Mouse (Mus musculus): ENCODE data around the gene Mog.

GRCm38 (mm10) chr17:36992336-36993104 lies 30.7 kb downstream of the Mog start:
- TF ChIP-seq TCF12 (IDR thresholded peaks at IDR 0.05; ENCODE audit: insufficient read depth, poor library complexity, severe bottlenecking) (no peak), MAX (IDR thresholded peaks at IDR 0.05; ENCODE audit: low read depth) (no peak), E2F4 (IDR thresholded peaks at IDR 0.05; ENCODE audit: insufficient read depth) (no peak), POLR2AphosphoS2 (IDR thresholded peaks at IDR 0.05; ENCODE audit: insufficient read length, low read depth) (no peak), POLR2A (IDR thresholded peaks at IDR 0.05; ENCODE audit: insufficient read length, low read depth) (no peak), MYOG (IDR thresholded peaks at IDR 0.05; ENCODE audit: control insufficient read depth in 1 of 3, insufficient read depth in 1 of 3, insufficient read length in 2 of 3, low read depth in 2 of 3) (no peak), USF1 (IDR thresholded peaks at IDR 0.05; ENCODE audit: low read depth) (no peak), MYOD1 (IDR thresholded peaks at IDR 0.05; ENCODE audit: control insufficient read depth in 1 of 3, insufficient read length in 2 of 3, low read depth in 2 of 3) (no peak), SRF (IDR thresholded peaks at IDR 0.05; ENCODE audit: control insufficient read depth, insufficient read length, low read depth) (no peak), TCF3 (IDR thresholded peaks at IDR 0.05; ENCODE audit: insufficient read length, low read depth) (no peak), CEBPB (IDR thresholded peaks at IDR 0.05; ENCODE audit: insufficient read depth, poor library complexity, severe bottlenecking) (no peak), REST (IDR thresholded peaks at IDR 0.05; ENCODE audit: insufficient read depth, insufficient read length) (no peak)
